Mouse (Mus musculus): Measurements from ENCODE around the gene Def6. TPM values are rescaled to one million over a fixed set of nuclear protein-coding genes. Genes with fewer than 3 reads are reported as not detected.

The Def6 gene
- total and polyA plus RNA-seq, 3 experiments = 121 to 154 TPM; not detected in 1

DNA sequence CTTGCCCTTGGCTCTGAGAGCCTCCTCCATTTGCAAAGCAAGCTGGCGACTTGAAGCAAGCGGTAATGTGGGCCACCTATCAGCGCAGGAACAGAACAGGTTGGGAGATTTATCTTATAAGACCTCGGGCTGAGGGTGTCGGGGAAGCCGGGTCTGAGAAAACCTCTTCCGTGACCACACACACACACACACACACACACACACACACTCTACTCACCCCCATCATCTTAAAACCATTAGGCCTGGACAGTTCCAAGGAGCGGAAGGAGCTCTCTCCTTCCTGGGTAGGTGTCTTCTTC is 685 bp downstream of the Def6 start:
- Histone ChIP-seq H3K27ac (ENCODE audit: control insufficient read depth, low read depth, low read length) (peak overlapping the region; percentile 96), H3K9ac (ENCODE audit: control insufficient read depth, low read depth, low read length, poor library complexity, severe bottlenecking) (peak overlapping the region; percentile 85), H3K27me3 (ENCODE audit: control insufficient read depth in 1 of 2, insufficient read depth in 2 of 2, low read length in 2 of 2) (no peaks in the 10 kb centered on the region), H3K36me3 (ENCODE audit: control insufficient read depth in 1 of 2, insufficient read depth in 2 of 2, low read length in 2 of 2) (peaks cover 0 to 24% of the 10 kb centered on the region in 2 experiments; a peak in 2 of 4 replicates), H3K79me2 (ENCODE audit: control insufficient read depth, insufficient read depth, low read length, poor library complexity) (peaks cover 37% of the 10 kb centered on the region), H3K4me3 (ENCODE audit: control insufficient read depth in 1 of 2, insufficient read depth in 1 of 2, low read depth in 2 of 2, low read length in 2 of 2) (peak overlapping the region; percentile 78 to 79), H3K4me1 (ENCODE audit: control insufficient read depth in 1 of 2, insufficient read depth in 2 of 2, low read length in 2 of 2) (peaks cover 9 to 34% of the 10 kb centered on the region in 2 experiments), H3K9me3 (replicated peaks; ENCODE audit: insufficient read depth, low read length) (no peaks in the 10 kb centered on the region)
- TF ChIP-seq JUND (IDR thresholded peaks at IDR 0.05; ENCODE audit: low read depth, low read length) (no peak), ELF1 (IDR thresholded peaks at IDR 0.05; ENCODE audit: low read depth, low read length) (peak; percentile 37; the same call in 1 of the 2 replicates), ZNF384 (IDR thresholded peaks at IDR 0.05; ENCODE audit: low read depth, low read length) (no peak), TCF12 (IDR thresholded peaks at IDR 0.05; ENCODE audit: low read depth, low read length) (peak; percentile 46; the same call in 1 of the 2 replicates), GATA1 (IDR thresholded peaks at IDR 0.05; ENCODE audit: low read depth, low read length) (0 out of 2 replicates have a peak, but pooled peaks have one; percentile 32), UBTF (IDR thresholded peaks at IDR 0.05; ENCODE audit: borderline replicate concordance, insufficient read depth, low read depth, low read length) (0 out of 2 replicates have a peak, but pooled peaks have one; percentile 33), POLR2AphosphoS2 (IDR thresholded peaks at IDR 0.05; ENCODE audit: low read length) (no peak), BHLHE40 (IDR thresholded peaks at IDR 0.05; ENCODE audit: borderline replicate concordance, low read depth, low read length) (0 out of 2 replicates have a peak, but pooled peaks have one; percentile 6), TAL1 (IDR thresholded peaks at IDR 0.05; ENCODE audit: low read length) (peak; percentile 52; the same call in 1 of the 2 replicates), EP300 (IDR thresholded peaks at IDR 0.05; ENCODE audit: low read depth in 1 of 2, low read length in 2 of 2) (peak in 1 of 2 experiments; percentile 51; a peak in 1 of 4 replicates)
- no peak for DNase-seq (ENCODE audit: low read depth, low spot score)

- Histone ChIP-seq H3K4me1 (ENCODE audit: control insufficient read depth in 1 of 2, insufficient read depth in 2 of 2, low read length in 2 of 2) (peaks cover 9 to 34% of the 10 kb centered on the region in 2 experiments), H3K9ac (ENCODE audit: control insufficient read depth, low read depth, low read length, poor library complexity, severe bottlenecking) (peak overlapping the region; percentile 85), H3K4me3 (ENCODE audit: control insufficient read depth in 1 of 2, insufficient read depth in 1 of 2, low read depth in 2 of 2, low read length in 2 of 2) (peak overlapping the region; percentile 78 to 79), H3K36me3 (ENCODE audit: control insufficient read depth in 1 of 2, insufficient read depth in 2 of 2, low read length in 2 of 2) (peaks cover 0 to 24% of the 10 kb centered on the region in 2 experiments; a peak in 3 of 4 replicates), H3K27ac (ENCODE audit: control insufficient read depth, low read depth, low read length) (peak overlapping the region; percentile 96), H3K9me3 (replicated peaks; ENCODE audit: insufficient read depth, low read length) (no peaks in the 10 kb centered on the region), H3K79me2 (ENCODE audit: control insufficient read depth, insufficient read depth, low read length, poor library complexity) (peaks cover 39% of the 10 kb centered on the region), H3K27me3 (ENCODE audit: control insufficient read depth in 1 of 2, insufficient read depth in 2 of 2, low read length in 2 of 2) (no peaks in the 10 kb centered on the region)
- peak; percentile 80 for DNase-seq (ENCODE audit: low read depth, low spot score)
- TF ChIP-seq POLR2A (IDR thresholded peaks at IDR 0.05; ENCODE audit: control insufficient read depth in 1 of 2, insufficient read depth in 1 of 2, low read depth in 1 of 2, low read length in 2 of 2, poor library complexity in 1 of 2) = peak in 1 of 2 experiments; percentile 30; a peak in 1 of 4 replicates
- TF ChIP-seq POLR2AphosphoS2 (IDR thresholded peaks at IDR 0.05; ENCODE audit: low read length) = no peak
- TF ChIP-seq ELF1 (IDR thresholded peaks at IDR 0.05; ENCODE audit: low read depth, low read length) = no peak
- TF ChIP-seq CHD2 (IDR thresholded peaks at IDR 0.05; ENCODE audit: low read length) = no peak
- no peak for TF ChIP-seq TAL1 (IDR thresholded peaks at IDR 0.05; ENCODE audit: low read length)
- TF ChIP-seq TCF12 (IDR thresholded peaks at IDR 0.05; ENCODE audit: low read depth, low read length) = 0 out of 2 replicates have a peak, but pooled peaks have one; percentile 27
- no peak for TF ChIP-seq RCOR1 (IDR thresholded peaks at IDR 0.05; ENCODE audit: low read depth, low read length)
- no peak for TF ChIP-seq NELFE (IDR thresholded peaks at IDR 0.05; ENCODE audit: low read depth, low read length)
- TF ChIP-seq MYC (IDR thresholded peaks at IDR 0.05; ENCODE audit: low read depth, low read length) = no peak
- TF ChIP-seq MAX (IDR thresholded peaks at IDR 0.05; ENCODE audit: low read length) = no peak
- no peak for TF ChIP-seq NRF1 (IDR thresholded peaks at IDR 0.05; ENCODE audit: insufficient read depth, low read depth, low read length, poor library complexity, severe bottlenecking)
- peak; percentile 67; the same call in 1 of the 2 replicates for TF ChIP-seq SIN3A (IDR thresholded peaks at IDR 0.05; ENCODE audit: low read length)
- TF ChIP-seq MYB (IDR thresholded peaks at IDR 0.05; ENCODE audit: low read depth, low read length) = no peak
- TF ChIP-seq HCFC1 (IDR thresholded peaks at IDR 0.05; ENCODE audit: low read depth, low read length) = no peak
- TF ChIP-seq MAFK (IDR thresholded peaks at IDR 0.05; ENCODE audit: borderline replicate concordance, low read depth, low read length) = no peak; the same call in 1 of the 2 replicates
- no peak for TF ChIP-seq ZC3H11A (IDR thresholded peaks at IDR 0.05; ENCODE audit: low read depth, low read length)
- TF ChIP-seq ZKSCAN1 (IDR thresholded peaks at IDR 0.05; ENCODE audit: low read depth, low read length) = no peak
- TF ChIP-seq ZMIZ1 (IDR thresholded peaks at IDR 0.05; ENCODE audit: low read depth, low read length) = no peak
- TF ChIP-seq RAD21 (IDR thresholded peaks at IDR 0.05; ENCODE audit: low read depth, low read length) = no peak
- no peak for TF ChIP-seq UBTF (IDR thresholded peaks at IDR 0.05; ENCODE audit: borderline replicate concordance, insufficient read depth, low read depth, low read length)
- no peak for TF ChIP-seq E2F4 (IDR thresholded peaks at IDR 0.05; ENCODE audit: borderline replicate concordance, low read depth, low read length)
- TF ChIP-seq CTCF (IDR thresholded peaks at IDR 0.05 in 2 of 3, conservative IDR thresholded peaks at IDR 0.05 in 1 of 3; ENCODE audit: control insufficient read depth in 1 of 3, insufficient read depth in 1 of 3, low read depth in 2 of 3, low read length in 3 of 3, poor library complexity in 1 of 3, severe bottlenecking in 1 of 3) = no peak
- peak; percentile 65 for TF ChIP-seq MXI1 (IDR thresholded peaks at IDR 0.05; ENCODE audit: low read depth, low read length)
- no peak for TF ChIP-seq SMC3 (IDR thresholded peaks at IDR 0.05; ENCODE audit: low read depth, low read length)
- peak; percentile 49; the same call in 1 of the 2 replicates for TF ChIP-seq TBP (IDR thresholded peaks at IDR 0.05; ENCODE audit: low read depth, low read length)
Measured at GRCm38 (mm10) chr17:28209457-28210110, 2.0 kb downstream of the Def6 start.
